Mouse (Mus musculus) c-Kit-negative CD71-positive TER-119-positive erythroid progenitor cells, embryonic 14.5 days (primary cell): ENCODE results near the gene Fam240a.

Experiments used
- DNase-seq: peaks from one replicate; pipeline ENCODE4 v3.0.0-alpha.2; 2013; ENCODE audit warnings: low read depth, low spot score

The Fam240a gene

DNA sequence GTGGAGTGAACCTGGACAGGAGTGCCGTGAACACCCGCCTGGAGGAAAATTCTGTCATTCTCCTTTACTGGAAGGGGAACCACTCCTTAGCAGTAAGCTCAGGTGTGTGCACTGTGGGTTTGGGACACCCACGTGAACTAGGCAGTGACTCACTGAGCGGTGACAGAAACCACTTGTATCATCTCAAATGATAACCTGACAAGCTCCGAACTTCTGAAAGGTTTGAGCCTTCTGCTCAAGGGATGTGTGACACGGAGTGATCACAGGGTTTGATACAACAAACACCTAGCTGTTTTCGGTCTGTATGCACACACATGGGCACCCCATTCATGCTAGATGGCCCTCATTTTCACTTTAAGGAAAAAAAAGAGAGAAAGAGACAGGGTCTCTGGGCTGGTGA, at the start of gene Fam240a:
Gene Fam240a, minus strand, starts transcription at position 76 of the 400 bp plus-strand sequence.
- DNase-seq = no peak

DNA sequence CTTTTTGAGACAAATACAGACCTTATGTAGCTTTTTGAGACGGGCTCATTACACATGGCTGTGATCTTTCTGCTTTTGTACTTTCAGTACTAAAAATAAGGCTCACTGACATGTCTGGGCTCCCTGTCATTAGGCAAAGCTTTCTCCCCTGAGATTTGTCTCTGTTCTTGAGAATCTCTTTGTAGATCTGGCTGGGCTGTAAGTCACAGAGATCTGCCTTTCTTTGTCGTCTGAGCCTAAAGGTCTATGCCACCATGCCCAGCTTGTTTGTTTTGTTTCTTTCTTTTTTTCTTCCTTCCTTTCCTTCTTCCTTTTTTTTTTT, 49.2 kb upstream of the Fam240a start:
- DNase-seq = no peak

DNA sequence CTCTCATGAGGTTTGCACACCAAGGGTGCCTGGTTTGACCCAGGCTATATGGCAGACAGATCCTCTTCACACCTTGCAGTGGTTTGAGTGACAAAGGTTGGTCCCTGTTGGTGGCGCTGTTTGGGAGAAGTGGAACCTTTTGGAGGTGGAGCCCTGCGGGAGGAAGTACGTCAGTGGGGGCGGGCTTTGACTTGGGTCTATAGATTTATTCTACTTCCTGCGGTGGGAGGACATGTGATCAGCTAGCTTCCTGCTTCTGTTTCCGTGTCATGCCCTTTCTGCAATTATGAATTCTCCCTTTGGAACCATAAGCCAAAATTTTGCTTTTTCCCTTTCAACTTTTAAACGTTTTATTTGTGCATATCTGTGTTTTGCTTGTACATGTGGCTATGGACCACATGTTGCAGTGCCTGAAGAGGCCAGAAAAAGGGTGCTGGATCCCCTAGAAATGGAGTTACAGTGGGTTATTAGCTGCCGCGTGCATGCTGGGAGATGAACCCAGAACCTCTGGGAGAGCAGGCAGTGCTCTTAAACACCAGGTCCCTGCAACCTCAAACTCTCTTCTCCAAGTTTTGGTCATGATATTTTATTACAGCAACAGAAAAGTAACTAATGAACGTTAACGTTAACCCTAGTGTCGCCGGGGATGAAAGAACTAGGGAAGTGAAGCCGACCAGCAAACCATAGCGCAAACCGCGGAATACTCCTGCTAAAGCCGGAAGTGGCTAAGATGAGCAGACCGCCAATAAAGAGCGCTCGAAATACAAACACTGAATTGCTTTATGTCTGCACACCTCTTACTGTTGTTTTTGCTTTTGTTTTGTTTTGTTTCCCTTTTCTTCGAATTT, 48.6 kb upstream of the Fam240a start:
- DNase-seq = no peak

- DNase-seq = no peak
These were observed 47.0 kb upstream of the Fam240a start for GRCm38 (mm10) chr9:110963566-110964115.

DNA sequence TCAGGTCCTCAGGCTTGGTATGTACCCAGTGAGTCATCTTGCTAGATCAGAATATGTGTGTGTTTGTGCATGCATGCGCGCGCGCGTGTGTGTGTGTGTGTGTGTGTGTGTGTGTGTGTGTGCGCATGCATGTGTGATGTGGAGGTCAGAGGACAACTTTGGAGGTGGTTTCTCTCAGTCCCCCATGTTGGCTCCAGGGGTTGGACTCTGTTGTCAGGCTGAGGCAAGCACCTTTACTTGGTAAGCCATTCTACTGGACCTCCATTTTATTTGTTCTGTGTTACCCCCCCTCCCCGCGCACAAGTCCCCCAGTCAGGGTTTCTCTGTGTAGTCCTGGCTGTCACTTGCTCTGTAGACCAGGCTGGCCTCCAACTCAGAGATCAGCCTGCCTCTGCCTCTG, 44.7 kb upstream of the Fam240a start:
- DNase-seq = no peak

DNA sequence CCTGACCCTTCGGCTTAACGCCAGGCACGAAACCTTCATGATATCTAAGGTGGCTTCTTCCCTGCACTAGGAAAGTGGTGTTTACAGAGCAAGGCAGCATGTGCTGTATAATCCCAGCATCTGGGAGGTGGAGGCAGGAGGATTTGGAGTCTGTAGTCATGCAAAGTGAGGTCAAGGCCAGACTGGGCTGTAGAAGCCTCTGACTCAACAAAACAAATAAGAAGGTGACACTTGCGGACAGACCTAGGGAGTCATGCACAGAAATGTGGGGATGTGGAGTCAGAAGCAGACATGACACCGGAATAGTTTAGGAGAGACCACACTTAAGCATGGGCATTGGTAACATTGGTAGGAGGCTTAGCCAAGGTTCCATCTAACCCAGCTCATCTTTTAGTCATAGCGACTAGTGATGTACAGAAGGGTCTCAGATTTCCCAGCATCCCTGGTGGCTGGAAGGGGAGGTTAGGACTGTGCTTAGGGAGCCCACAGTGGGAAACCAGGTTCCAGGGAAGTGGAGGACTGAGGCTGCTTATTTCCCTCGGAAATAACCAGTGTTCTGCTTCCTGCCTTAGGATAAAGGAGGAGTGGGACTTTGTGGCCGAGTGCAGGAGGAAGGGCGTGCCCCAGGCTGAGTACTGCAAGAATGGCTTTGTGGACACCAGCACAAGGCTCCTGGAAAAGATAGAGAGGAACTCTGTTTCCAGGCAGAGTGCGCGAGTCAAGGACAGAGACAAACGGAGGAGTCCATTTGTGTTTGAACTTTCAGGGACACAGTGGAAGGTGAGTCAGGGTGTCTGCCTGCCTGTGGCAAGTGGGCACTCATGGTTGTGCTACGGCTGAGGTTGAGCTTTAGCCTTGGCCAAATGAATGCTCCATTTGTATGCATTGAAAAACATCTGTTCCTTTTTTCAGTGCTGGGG, 43.8 kb upstream of the Fam240a start:
- no peak for DNase-seq

DNA sequence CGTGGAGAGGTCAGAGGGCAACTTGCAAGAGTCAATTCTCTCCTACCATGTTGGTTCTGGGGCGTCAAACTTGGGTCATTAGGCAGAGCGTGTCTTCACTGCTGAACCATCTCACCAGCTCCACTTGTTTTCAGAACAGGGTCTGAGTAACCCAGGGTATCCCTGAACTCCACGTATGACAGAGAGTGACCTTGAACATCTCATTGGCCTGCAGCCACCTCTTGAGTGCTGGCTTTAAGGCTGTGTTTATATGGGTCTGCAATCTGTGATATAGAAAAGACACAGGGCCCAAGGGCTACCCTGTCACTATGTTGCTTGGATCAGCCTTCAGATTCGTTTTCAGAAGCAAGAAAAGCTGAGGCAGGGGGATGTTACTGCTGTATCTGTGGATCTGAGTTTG, 43.0 kb upstream of the Fam240a start:
- DNase-seq = no peak

- DNase-seq = no peak
These were observed 39.3 kb upstream of the Fam240a start for GRCm38 (mm10) chr9:110955962-110956361.

DNA sequence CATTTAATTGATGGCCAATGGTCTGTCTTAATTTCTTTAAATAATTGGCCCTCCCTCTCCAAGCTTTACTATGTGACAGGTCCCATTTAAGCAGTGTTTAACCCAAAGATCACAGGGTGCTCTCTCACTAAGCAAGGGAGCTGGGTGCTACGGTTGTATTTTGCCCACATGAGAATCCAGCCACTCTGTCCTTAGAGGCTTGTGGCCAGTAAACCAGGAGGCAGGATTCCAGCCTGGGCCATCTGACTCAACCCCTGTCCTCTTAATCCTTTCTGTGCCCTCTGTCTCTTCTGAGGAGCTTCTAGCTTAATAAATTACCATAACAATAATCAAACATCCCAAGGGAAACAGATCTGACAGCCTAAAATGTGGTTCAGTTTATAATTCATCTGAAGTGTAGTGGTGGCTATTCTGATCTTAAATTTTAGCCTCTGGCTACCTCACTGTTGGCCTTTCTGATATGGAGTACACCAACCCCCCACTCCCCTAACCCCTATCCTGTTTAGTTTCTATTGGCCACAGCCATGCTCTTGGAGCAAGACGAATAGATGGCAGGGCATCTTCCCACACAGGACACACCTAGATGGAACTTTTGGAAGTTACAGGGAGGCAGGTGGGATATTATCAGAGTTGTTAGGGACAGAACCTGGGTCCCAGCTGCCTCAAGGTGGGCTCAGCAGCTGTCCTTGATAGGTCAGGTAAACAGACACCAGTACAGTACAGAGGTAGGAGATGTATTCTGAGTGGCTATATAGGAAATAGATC, 38.2 kb upstream of the Fam240a start:
- DNase-seq = no peak

DNA sequence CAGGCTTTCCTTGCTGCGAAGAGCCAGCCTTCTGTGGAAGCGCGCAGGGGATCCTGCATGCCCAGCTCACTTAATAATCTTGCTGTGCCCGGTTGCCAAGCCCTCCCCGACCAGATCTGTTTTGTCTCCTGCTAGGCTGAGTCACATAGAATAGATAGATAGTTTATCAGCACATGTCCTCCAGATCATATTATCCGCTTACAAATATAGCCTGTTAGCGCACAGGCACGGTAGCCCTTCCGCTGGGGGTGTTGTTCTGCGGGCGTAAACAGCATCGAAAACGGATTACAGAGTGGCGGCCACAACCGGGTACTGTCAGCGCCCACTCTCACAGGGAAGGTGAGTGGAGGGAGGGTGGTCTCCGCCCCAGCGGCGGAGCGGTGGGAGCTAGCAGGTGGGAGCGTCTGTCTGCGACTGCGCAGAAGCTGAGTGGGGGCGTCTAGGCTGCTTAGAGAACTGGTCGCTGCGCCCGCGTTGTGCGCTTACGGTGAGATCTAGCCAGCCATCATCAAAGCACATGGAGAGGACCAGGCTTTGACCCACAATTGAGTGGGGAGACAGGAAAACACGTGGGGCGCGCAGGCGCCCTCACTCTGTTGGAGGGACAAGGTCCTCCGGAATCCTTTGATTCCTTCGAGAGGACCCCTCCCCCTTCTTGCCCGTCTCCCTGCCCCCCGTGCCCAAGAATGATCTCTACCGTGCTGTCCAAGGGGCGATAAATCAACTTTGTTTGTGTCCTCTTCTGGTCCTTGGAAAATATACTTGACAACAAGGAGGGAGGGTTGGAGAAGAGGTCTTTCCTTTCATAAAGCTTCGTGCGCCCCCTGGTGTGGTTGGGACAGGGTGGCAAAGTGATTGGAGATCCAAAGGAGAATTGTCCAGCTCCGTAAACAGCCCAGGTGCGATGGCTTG, 37.1 kb upstream of the Fam240a start:
- no peak for DNase-seq

- no peak for DNase-seq
These were observed 36.4 kb upstream of the Fam240a start for GRCm38 (mm10) chr9:110952931-110953549.

- DNase-seq = no peak
These were observed 35.7 kb upstream of the Fam240a start for GRCm38 (mm10) chr9:110952398-110952797.

DNA sequence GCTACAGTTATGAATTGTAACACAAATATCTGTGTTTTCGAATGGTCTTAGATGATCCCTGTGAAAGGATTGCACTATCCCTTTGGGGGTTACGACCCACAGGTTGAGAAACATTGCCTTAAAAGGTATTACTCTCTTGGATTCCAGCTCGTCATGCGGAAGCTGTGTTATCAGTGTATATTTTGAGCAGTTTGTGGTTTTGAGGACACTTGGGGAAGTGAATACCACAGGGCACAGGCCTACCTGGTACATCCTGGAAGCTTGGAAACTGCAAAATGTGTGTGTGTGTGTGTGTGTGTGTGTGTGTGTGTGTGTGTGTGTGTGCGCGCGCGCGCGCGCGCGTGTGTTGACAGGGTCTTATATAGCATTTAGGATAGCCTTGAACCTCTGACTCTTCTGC, 35.2 kb upstream of the Fam240a start:
- no peak for DNase-seq

GRCm38 (mm10) chr9:110951397-110951796, 34.7 kb upstream of the Fam240a start, which contains the start of gene Lrrc2:
Gene Lrrc2 (plus strand): TSS chr9:110951545.
- DNase-seq = no peak

- no peak for DNase-seq
These were observed 33.4 kb upstream of the Fam240a start for GRCm38 (mm10) chr9:110950109-110950508.

DNA sequence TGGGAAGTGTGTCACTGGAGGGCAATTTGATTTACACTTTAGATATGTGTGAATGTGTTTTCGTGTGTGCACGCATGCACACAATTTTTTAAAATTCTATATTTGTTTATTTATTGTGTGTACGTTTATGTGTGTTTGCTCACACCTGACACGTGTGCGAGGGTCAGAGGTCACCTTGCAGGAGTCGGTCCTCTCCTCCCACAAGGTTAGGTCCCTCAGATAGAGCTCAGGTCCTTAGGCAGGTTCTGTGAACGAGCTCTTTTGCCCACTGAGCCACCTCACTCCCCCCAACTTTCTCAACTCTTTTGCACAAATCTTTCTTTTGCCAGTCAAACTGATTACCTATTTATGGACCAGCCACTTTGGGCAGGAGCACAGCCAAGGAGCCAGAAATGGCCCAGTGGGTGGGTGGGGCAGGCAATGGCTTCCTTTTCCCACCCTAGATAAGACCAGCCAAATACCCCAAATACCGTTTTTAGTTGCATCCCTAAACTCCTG, 32.2 kb upstream of the Fam240a start:
- no peak for DNase-seq

DNA sequence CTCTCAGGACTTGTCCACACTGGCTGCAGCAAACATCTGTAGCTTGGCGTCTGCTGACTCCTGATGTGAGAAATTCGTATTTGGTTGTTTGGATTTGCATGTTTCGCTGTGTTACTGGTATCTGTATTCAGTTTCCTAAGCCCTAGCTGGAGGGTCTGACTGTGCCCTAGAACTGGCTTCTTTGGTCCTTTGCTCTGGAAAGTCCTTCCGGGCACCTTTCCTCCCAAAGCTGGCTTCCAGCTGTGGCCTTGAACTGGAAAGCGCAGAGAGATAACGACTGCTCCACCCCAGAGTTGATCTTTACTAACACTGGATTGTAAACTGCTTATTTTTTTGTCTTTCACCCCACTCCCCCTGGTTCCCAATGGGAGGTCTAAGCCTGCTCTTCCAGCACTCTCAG, 31.2 kb upstream of the Fam240a start:
- no peak for DNase-seq

DNA sequence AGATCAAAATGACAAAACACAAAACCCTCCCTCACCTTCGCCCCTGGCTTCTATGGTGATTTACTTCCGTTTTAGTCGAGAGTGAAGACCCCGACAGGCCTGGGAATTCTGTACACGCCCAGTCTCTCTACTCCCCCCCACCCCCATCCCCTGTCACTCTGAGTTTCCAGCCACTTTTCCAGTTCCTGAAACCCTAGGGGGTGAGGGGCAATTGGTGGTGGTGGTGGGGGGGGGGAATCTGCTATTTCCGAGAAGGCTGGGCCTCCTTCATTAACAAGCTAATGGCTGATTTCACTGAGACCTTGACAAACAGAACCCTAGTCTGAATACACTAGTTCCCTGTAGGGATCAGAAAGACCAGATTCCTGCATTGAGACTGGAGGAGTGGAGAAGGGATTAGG, 30.6 kb upstream of the Fam240a start:
- no peak for DNase-seq

GRCm38 (mm10) chr9:110946548-110947044, 29.9 kb upstream of the Fam240a start:
- DNase-seq = no peak

DNA sequence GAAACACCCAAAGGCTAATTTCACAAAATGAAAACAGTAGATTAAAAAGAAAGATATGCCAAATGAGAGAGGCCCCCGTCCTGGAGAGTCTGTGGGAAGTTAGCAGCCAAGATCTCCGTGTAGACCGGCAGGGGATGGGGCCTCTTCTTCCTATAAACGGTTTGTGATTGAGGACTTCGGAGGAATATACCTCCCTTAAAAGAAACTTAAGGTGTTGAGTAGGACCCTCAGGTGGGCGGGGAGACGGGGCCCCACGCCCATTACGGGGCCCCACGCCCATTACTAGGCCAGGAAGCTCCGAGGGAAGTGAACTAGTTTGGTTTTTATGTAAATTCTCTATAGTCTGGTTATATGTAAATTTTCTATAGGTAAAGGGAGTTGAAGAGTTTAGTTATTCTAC, 29.3 kb upstream of the Fam240a start, which contains the start of gene Tdgf1:
Gene Tdgf1, minus strand, starts transcription at position 233 of the 400 bp plus-strand sequence.
- no peak for DNase-seq
